Mouse (Mus musculus) kidney, embryonic 14.5 days (tissue): ENCODE measurements around the gene Pitpnc1. TPM values are rescaled to one million over a fixed set of nuclear protein-coding genes. Genes with fewer than 3 reads are reported as not detected.

Experiments used
- ATAC-seq: fragments of 200-750 bp; cut with Nextera tagmentation; 2 replicates; pipeline ENCODE4 v1.8.0; 2017; ENCODE audit warnings: moderate number of reproducible peaks, mild to moderate bottlenecking, moderate TSS enrichment, moderate library complexity; ENCODE audit not compliant: low FRiP score, low TSS enrichment
- H3K27ac ChIP-seq: fragments of 300-500 bp; sonication (generic); 2 replicates; pipeline ENCODE4 v1.5.1; 2014; ENCODE audit warnings: low read depth, mild to moderate bottlenecking, low read length, moderate library complexity, mixed read lengths
- H3K27me3 ChIP-seq: fragments of 300-500 bp; sonication (generic); 2 replicates; pipeline ENCODE4 v1.6.1; 2014; ENCODE audit warnings: mild to moderate bottlenecking, low read length; ENCODE audit not compliant: control insufficient read depth, insufficient read depth
- H3K36me3 ChIP-seq: fragments of 300-500 bp; sonication (generic); 2 replicates; pipeline ENCODE4 v1.6.1; 2014; ENCODE audit warnings: low read length, mixed read lengths; ENCODE audit not compliant: control insufficient read depth, insufficient read depth
- H3K4me1 ChIP-seq: fragments of 300-500 bp; sonication (generic); 2 replicates; pipeline ENCODE4 v1.6.1; 2014; ENCODE audit warnings: low read length, mixed read lengths; ENCODE audit not compliant: control insufficient read depth, insufficient read depth
- H3K4me2 ChIP-seq: fragments of 300-500 bp; sonication (generic); replicated peaks from 2 replicates; pipeline ENCODE4 v1.6.1; 2014; ENCODE audit warnings: low read depth, mild to moderate bottlenecking, low read length
- H3K4me3 ChIP-seq: fragments of 300-500 bp; sonication (generic); 2 replicates; pipeline ENCODE4 v1.5.1; 2014; ENCODE audit warnings: mild to moderate bottlenecking, low read length
- H3K9ac ChIP-seq: fragments of 300-500 bp; sonication (generic); 2 replicates; pipeline ENCODE4 v1.6.1; 2014; ENCODE audit warnings: low read depth, mild to moderate bottlenecking, low read length, moderate library complexity
- H3K9me3 ChIP-seq: fragments of 300-500 bp; sonication (generic); 2 replicates; pipeline ENCODE4 v1.6.1; 2016; ENCODE audit warnings: low read length; ENCODE audit not compliant: control insufficient read depth
- WGBS: fragments of 180-500 bp; shearing (Covaris S2); extraction: QIAGEN DNeasy Blood & Tissue Kit; methylation state at CpG from one replicate; pipeline ENCODE4 v1.1.7; 2014; 5-methylcytosine and 5-hydroxymethylcytosine counted together
- polyA plus RNA-seq: library from polyadenylated mRNA; unstranded; fragments of >200 nt; fragmentation: Nextera tagmentation; extraction: Ambion mirVana; gene quantifications from 2 replicates; pipeline ENCODE4 v1.2.1, GENCODE M21; 2014

Pitpnc1 gene
- polyA plus RNA-seq, 1 experiment from 2014 or later: 19.4 TPM

DNA sequence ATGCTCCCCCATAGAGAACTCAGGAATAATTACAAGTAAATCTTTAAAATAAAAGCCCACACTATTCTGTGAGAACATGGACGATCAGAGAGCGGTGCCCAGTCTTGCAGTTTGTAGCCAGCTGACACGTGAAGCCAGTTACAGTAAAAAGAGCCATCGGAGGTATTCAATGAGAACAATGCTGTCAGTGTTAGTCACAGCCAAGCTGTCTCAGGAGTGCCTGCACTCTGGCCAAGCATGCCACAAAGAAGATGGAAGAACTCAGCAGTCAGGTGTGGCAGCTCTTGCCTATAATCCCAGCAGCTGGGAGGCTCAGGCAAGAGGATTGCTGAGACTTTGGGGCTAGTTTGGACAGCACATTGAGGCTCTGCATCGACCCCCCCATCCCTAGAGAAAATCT is 111.8 kb downstream of the Pitpnc1 start:
- ATAC-seq: no peak
- no peak overlapping the region for H3K9ac ChIP-seq
- H3K4me3 ChIP-seq: no peak overlapping the region
- H3K27me3 ChIP-seq: no peaks in the 10 kb centered on the region
- H3K9me3 ChIP-seq: no peaks in the 10 kb centered on the region
- no peaks in the 10 kb centered on the region for H3K36me3 ChIP-seq
- H3K4me2 ChIP-seq: no peak overlapping the region
- H3K27ac ChIP-seq: no peak overlapping the region
- peaks cover 14% of the 10 kb centered on the region; the same call in 1 of the 2 replicates for H3K4me1 ChIP-seq
- WGBS: 79% methylated on average over 5 of the region's 5 CpGs

DNA sequence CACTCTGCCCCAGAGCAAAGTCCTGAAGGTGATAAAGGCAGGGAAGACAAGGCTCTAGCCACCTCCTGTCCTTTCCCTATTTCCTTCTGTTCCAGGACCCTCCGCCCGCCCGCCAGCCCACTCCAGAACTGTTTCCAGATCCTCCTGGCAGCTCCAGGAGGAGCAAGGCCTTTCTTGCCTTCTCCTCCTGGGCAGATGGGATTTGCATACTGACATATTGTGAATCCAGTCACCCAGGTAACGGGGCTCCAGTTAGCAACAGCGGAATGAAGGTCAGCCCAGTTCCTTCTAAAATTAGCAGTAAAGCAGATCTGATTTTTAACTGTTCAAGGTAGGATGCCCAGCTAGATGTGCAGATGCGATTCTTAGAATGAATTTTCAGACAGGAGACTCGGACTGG is 114.3 kb downstream of the Pitpnc1 start:
- H3K9ac ChIP-seq: no peak overlapping the region
- peaks cover 14% of the 10 kb centered on the region; the same call in 1 of the 2 replicates for H3K4me1 ChIP-seq
- 84% methylated on average over 7 of the region's 7 CpGs for WGBS
- no peak overlapping the region for H3K4me2 ChIP-seq
- ATAC-seq: no peak
- no peaks in the 10 kb centered on the region for H3K36me3 ChIP-seq
- H3K27ac ChIP-seq: no peak overlapping the region
- no peaks in the 10 kb centered on the region for H3K27me3 ChIP-seq
- no peaks in the 10 kb centered on the region for H3K9me3 ChIP-seq
- no peak overlapping the region for H3K4me3 ChIP-seq

DNA sequence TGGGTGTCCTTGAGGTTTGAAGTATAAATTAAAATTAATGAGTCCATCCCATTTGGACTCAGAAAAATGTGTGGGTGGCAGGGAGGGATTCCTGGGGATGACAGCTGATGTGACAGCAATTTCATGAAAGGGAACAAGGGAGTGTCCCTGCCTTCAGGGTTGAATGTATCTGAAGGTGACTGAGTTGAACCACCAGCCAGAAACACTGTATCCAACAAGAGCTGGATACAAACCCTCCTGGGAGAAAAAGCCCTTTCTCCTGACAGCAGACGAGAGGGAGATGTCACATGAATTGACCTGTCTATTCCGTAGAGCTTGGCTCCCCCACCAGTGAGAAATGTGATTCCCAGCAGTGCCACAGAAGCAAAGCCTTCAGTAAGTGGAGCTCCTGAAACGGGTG is 115.0 kb downstream of the Pitpnc1 start:
- Histone ChIP-seq H3K4me3 (no peak overlapping the region), H3K9me3 (no peaks in the 10 kb centered on the region), H3K36me3 (no peaks in the 10 kb centered on the region), H3K4me1 (peaks cover 14% of the 10 kb centered on the region; the same call in 1 of the 2 replicates), H3K9ac (no peak overlapping the region), H3K27ac (peak overlapping the region; percentile 11; the same call in 1 of the 2 replicates), H3K27me3 (no peaks in the 10 kb centered on the region), H3K4me2 (no peak overlapping the region)
- ATAC-seq: no peak
- WGBS: 31% methylated on average over 3 of the region's 3 CpGs

DNA sequence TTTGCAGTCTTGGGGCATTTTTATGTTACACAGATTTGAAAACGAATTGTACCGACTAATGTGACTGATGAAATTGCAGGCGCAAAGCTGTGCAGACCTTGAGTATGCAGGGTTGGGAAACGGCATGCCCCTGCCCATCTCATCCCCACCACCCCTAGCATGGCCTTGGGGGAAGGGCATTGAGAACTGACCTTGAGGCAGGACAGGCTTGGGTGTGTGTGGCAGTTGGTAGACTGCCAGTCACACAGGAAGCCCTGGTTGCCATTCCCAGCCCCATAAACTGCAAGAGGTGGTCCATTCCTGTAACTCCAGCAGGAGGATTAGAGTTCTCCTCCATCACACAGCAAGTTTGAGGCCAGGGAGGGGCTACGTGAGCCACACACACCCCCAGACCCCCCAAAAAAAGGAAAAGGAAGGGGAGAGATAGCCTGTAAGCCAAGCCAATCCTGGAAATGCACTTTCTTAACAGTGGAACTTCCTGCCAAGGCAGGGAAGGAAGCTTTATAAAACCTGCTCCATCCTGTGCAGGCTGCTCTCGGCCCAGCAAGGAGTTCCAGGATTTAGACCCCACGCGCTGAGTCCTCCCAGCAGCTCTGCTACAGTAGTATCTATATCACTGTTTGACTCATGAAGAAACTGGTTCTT is 115.9 kb downstream of the Pitpnc1 start:
- H3K9ac ChIP-seq: no peak overlapping the region
- H3K36me3 ChIP-seq: no peaks in the 10 kb centered on the region
- H3K4me2 ChIP-seq: no peak overlapping the region
- H3K27ac ChIP-seq: peak overlapping the region; percentile 42; the same call in 1 of the 2 replicates
- H3K27me3 ChIP-seq: no peaks in the 10 kb centered on the region
- H3K4me1 ChIP-seq: peaks cover 14% of the 10 kb centered on the region; the same call in 1 of the 2 replicates
- no peaks in the 10 kb centered on the region for H3K9me3 ChIP-seq
- WGBS: 78% methylated on average over 8 of the region's 8 CpGs
- H3K4me3 ChIP-seq: no peak overlapping the region
- ATAC-seq: no peak

DNA sequence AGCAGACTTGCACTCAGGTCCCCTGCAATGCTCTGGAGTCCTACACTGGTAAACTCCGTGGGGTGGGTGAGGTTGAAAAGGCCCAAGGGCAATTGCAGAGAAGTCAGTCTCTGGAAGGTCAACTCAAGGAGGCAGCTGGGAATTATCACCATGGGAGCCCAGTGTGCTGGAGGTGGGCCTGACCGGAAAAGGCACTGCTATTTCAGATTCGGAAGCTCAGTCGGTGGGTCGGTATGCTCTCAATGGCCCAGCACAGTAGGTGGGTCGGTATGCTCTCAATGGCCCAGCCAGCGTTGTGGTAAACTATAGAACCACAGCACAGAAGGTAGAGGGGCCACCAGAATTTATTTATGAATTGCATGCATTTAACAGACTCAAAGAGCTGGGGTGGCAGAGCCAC is 117.9 kb downstream of the Pitpnc1 start:
- Histone ChIP-seq H3K27ac (no peak overlapping the region), H3K9ac (no peak overlapping the region), H3K36me3 (no peaks in the 10 kb centered on the region), H3K4me3 (no peak overlapping the region), H3K4me1 (peaks cover 14% of the 10 kb centered on the region; the same call in 1 of the 2 replicates), H3K27me3 (no peaks in the 10 kb centered on the region), H3K4me2 (no peak overlapping the region), H3K9me3 (no peaks in the 10 kb centered on the region)
- ATAC-seq: no peak
- 26% methylated on average over 7 of the region's 7 CpGs for WGBS

DNA sequence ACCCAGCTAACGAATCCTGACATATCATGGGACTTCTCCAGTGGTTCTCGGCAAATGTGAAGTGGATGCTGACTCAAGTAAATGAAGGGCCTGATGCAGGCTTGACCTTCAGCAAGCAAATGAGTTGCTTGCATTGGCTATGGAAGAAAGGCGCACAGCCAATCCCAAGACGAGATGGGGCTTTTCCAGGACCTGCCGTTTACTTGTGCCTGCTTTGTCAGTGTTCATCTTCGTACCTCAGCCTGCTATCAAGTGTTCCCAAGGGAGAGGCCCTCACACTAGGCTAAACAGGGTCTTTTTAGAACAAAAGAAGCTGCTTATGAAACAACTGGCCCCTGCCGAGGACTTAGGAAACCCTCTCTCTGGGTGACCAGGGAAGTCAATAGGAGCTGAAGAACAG is 120.7 kb downstream of the Pitpnc1 start:
- Histone ChIP-seq H3K27ac (no peak overlapping the region), H3K9me3 (no peaks in the 10 kb centered on the region), H3K27me3 (no peaks in the 10 kb centered on the region), H3K4me3 (no peak overlapping the region), H3K9ac (no peak overlapping the region), H3K36me3 (no peaks in the 10 kb centered on the region), H3K4me1 (0 out of 2 replicates have a peak, but pooled peaks cover 3% of the 10 kb centered on the region), H3K4me2 (no peak overlapping the region)
- no peak for ATAC-seq
- 92% methylated on average over 7 of the region's 7 CpGs for WGBS

DNA sequence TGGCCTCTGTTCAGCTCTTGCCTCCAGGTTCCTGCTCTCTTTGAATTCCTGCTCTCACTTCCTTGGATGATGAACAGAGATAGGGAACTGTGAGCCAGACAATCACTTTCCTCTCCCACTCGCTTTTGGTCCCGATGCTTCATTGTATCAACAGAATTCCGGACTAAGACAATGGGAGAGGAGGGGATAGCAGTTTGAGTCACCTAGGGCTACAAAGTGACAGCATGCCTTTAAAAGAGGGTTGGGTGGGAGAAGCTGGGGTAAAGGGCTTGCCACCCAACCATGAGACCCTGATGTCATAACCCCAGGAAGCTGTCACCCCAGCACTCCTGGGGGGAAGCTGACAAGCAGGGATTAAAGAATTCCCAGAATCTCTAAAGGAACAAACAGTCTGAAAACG is 127.5 kb downstream of the Pitpnc1 start:
- WGBS: 89% methylated on average over 4 of the region's 4 CpGs
- ATAC-seq: no peak
- no peaks in the 10 kb centered on the region for H3K9me3 ChIP-seq

DNA sequence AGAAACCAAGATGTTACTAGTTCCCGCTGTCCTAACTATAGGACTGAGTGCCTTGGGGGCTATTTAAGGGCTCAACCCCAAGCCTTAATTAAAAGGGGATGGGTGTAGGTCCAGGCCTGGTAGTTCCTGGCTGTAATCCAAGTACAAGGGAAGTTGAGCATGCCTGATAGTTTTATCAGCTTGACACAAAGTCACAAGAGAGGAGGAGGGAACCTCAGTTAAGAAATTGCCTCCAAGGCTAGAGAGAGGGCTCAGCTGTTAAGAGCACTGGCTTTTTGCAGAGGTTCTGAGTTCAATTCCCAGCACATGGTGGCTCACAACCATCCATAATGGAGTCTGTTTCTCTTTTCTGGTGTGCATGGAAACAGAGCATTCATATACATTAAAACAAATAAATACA is 128.1 kb downstream of the Pitpnc1 start:
- Histone ChIP-seq H3K9ac (no peak overlapping the region), H3K9me3 (no peaks in the 10 kb centered on the region), H3K4me2 (no peak overlapping the region), H3K36me3 (no peaks in the 10 kb centered on the region), H3K27ac (no peak overlapping the region), H3K27me3 (no peaks in the 10 kb centered on the region), H3K4me1 (peaks cover 28% of the 10 kb centered on the region), H3K4me3 (no peak overlapping the region)
- 78% methylated on average over 1 of the region's 1 CpGs for WGBS
- no peak for ATAC-seq

More for the DNA sequence above, 127.5 kb downstream of the Pitpnc1 start:
- H3K9ac ChIP-seq: no peak overlapping the region
- H3K36me3 ChIP-seq: no peaks in the 10 kb centered on the region
- no peak overlapping the region for H3K4me2 ChIP-seq
- no peaks in the 10 kb centered on the region for H3K27me3 ChIP-seq
- H3K27ac ChIP-seq: no peak overlapping the region
- no peak overlapping the region for H3K4me3 ChIP-seq
- peaks cover 22% of the 10 kb centered on the region for H3K4me1 ChIP-seq

DNA sequence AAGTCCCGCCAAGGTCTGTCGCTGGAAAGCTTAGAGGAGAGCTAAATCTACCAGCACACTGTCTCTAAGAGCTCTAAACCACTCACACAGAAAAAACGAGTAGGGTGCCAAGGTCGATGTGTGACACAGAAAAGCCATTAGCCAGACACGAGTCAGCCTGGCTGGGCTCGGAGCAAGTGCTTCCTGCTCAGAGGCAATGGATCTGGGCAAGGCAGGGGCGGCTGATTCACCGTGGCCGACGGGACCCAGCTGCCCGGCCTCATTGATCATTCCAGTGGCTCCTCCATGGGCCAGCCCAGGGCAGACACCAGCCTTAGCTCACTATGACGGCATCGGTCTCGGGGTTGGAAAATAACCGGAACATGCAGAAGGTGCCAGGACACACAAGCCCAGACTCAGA is 129.2 kb downstream of the Pitpnc1 start:
- Histone ChIP-seq H3K4me3 (no peak overlapping the region), H3K9me3 (no peaks in the 10 kb centered on the region), H3K4me2 (no peak overlapping the region), H3K36me3 (no peaks in the 10 kb centered on the region), H3K9ac (no peak overlapping the region), H3K27ac (no peak overlapping the region), H3K27me3 (no peaks in the 10 kb centered on the region), H3K4me1 (peaks cover 33% of the 10 kb centered on the region)
- WGBS: 16% methylated on average over 15 of the region's 15 CpGs
- ATAC-seq: peak; percentile 51
